Comparison of ENCODE assay signal across 14 mouse cellular contexts in the genomic region with DNA sequence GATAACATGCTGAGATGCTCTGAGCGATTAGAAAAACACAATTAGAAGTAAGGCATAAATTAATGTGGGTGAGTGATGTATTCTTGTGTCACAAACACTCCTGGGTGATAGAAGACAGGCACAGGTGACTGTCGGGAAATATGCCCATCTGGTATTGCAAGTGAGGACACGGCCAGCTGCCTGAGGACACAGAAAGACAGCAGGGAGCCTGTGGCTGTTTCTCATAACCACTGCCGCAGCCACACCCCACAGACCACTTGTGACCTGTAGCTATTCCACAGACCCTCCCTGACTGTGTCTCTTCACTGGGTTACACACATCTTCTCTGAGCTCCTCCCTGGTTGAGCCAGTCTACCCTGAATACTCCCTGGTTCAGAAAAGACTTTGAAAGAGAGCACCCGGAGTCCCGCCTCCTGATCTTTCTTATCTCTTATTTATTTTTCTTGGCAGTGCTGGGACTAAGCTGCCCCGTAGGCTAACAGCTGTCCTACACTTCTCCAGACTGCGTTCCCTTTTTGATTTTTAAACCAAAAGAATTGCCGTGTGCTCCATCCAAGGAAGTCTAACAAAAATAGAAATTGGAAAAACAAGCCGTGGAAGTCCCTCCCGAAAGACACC. TPM values are rescaled to one million over a fixed set of nuclear protein-coding genes. Genes with fewer than 3 reads are reported as not detected.
DNase-seq lines count a peak whose midpoint lies in the region; ATAC-seq and TF ChIP-seq lines count a peak whose summit lies in the region.
"Had no signal": no experiment of that assay in that cellular context is flagged by ENCODE, and none has a peak within 500 bp of the region (broad histone marks: within the 10 kb centered on the region; RNA-seq: fewer than 3 reads in every experiment).

No protein-coding gene starts in this region.

- H3K4me3 ChIP-seq in lung, embryonic 14.5 days (ENCODE audit: low read depth, low read length) = no peak overlapping the region
- H3K4me3 ChIP-seq in myocyte = no peak overlapping the region
- H3K4me3 ChIP-seq: forebrain, embryonic 13.5 days; neural tube, embryonic 12.5 days had no signal

- peaks cover 8% of the 10 kb centered on the region; the same call in 1 of the 2 replicates for H3K36me3 ChIP-seq in lung, embryonic 14.5 days (ENCODE audit: insufficient read depth)
- no peaks in the 10 kb centered on the region for H3K36me3 ChIP-seq in myocyte (ENCODE audit: control insufficient read depth, insufficient read depth)

- no peak for TF ChIP-seq POLR2A in myocyte (IDR thresholded peaks at IDR 0.05; ENCODE audit: insufficient read length, low read depth)

- no peak for ATAC-seq in lung, embryonic 14.5 days (ENCODE audit: insufficient read depth)
- ATAC-seq: forebrain, embryonic 13.5 days; inflammation-experienced regulatory T-cells, adult 6 months had no signal

- peak; percentile 42 for DNase-seq in adrenal gland, postnatal 10 days
- DNase-seq in adrenal gland, adult 18-20 months (ENCODE audit: low spot score in 2 of 2) = no peak
- peak; percentile 68 for DNase-seq in lung, embryonic 14.5 days
- DNase-seq in lung, postnatal 36 days = no peak
- DNase-seq in heart, adult 9 months (ENCODE audit: low spot score in 2 of 2) = peak; percentile 66 to 75
- DNase-seq in cerebellum, postnatal 4 days (ENCODE audit: low spot score in 2 of 2) = no peak
- DNase-seq in cerebellum, adult 11-12 months = no peak
- DNase-seq: B cell, adult 2 months; embryo, embryonic 11 days; right cerebral cortex, postnatal 14 days had no signal

- no peaks in the 10 kb centered on the region for H3K9me3 ChIP-seq in lung, embryonic 14.5 days (ENCODE audit: low read depth, low read length)
- H3K9me3 ChIP-seq: forebrain, embryonic 13.5 days; neural tube, embryonic 12.5 days had no signal

- 0 out of 2 replicates have a peak overlapping the region, but pooled peaks have one; percentile 8 for H3K27ac ChIP-seq in lung, embryonic 14.5 days (ENCODE audit: low read depth)
- H3K27ac ChIP-seq: forebrain, embryonic 13.5 days; neural tube, embryonic 12.5 days had no signal

- peak overlapping the region; percentile 21 for H3K4me2 ChIP-seq in lung, embryonic 14.5 days
- peak overlapping the region; percentile 90 for H3K4me2 ChIP-seq in myocyte (ENCODE audit: low read depth)
- H3K4me2 ChIP-seq: forebrain, embryonic 13.5 days; neural tube, embryonic 12.5 days had no signal

- WGBS in lung, embryonic 14.5 days = 13% methylated on average over 11 of the region's 11 CpGs

- no peaks in the 10 kb centered on the region for H3K79me2 ChIP-seq in myocyte (ENCODE audit: control insufficient read depth, insufficient read depth)

- H3K27me3 ChIP-seq in lung, embryonic 14.5 days (ENCODE audit: insufficient read depth, low read length) = no peaks in the 10 kb centered on the region
- no peaks in the 10 kb centered on the region for H3K27me3 ChIP-seq in myocyte (ENCODE audit: control insufficient read depth, insufficient read depth, insufficient read length)
- H3K27me3 ChIP-seq: forebrain, embryonic 13.5 days; neural tube, embryonic 12.5 days had no signal

- H3ac ChIP-seq in myocyte (ENCODE audit: control insufficient read depth, insufficient read length) = no peak overlapping the region

- H3K9ac ChIP-seq in lung, embryonic 14.5 days = 0 out of 2 replicates have a peak overlapping the region, but pooled peaks have one; percentile 3
- H3K9ac ChIP-seq: forebrain, embryonic 13.5 days; neural tube, embryonic 12.5 days had no signal

- TF ChIP-seq CTCF in lung, embryonic 14.5 days (IDR thresholded peaks at IDR 0.05; ENCODE audit: low read depth) = no peak

- peaks cover 14% of the 10 kb centered on the region for H3K4me1 ChIP-seq in lung, embryonic 14.5 days (ENCODE audit: insufficient read depth)
- H3K4me1 ChIP-seq: forebrain, embryonic 13.5 days had no signal

TF ChIP-seq in myocyte, 11 proteins besides CTCF, POLR2A, EP300 and RAD21:
- peak; percentile 29 for TF ChIP-seq USF1 (IDR thresholded peaks at IDR 0.05; ENCODE audit: low read depth)
- peak; percentile 87 for TF ChIP-seq TCF12 (IDR thresholded peaks at IDR 0.05; ENCODE audit: insufficient read depth, poor library complexity, severe bottlenecking)
- peak; percentile 88 to 98 (median 89) for TF ChIP-seq MYOG (IDR thresholded peaks at IDR 0.05; ENCODE audit: control insufficient read depth in 1 of 3, insufficient read depth in 1 of 3, insufficient read length in 2 of 3, low read depth in 2 of 3)
- peak; percentile 93 for TF ChIP-seq TCF3 (IDR thresholded peaks at IDR 0.05; ENCODE audit: insufficient read length, low read depth)
- TF ChIP-seq CEBPB (IDR thresholded peaks at IDR 0.05; ENCODE audit: insufficient read depth, poor library complexity, severe bottlenecking) = 0 out of 2 replicates have a peak, but pooled peaks have one; percentile 57
- peak; percentile 95 to 99 (median 97) for TF ChIP-seq MYOD1 (IDR thresholded peaks at IDR 0.05; ENCODE audit: control insufficient read depth in 1 of 3, insufficient read length in 2 of 3, low read depth in 2 of 3)
- no peak for TF ChIP-seq POLR2AphosphoS2 (IDR thresholded peaks at IDR 0.05; ENCODE audit: insufficient read length, low read depth)
- no peak for TF ChIP-seq E2F4 (IDR thresholded peaks at IDR 0.05; ENCODE audit: insufficient read depth)

RNA-seq across cellular contexts. Expression of gene Tmem44, which starts 32.9 kb away (rescaled TPM):
- total RNA-seq in adrenal gland, postnatal 10 days (2021) = 1 to 10 TPM; 6.4 to 9.7 TPM
- total RNA-seq in adrenal gland, adult 18-20 months (2021) = 1 to 10 TPM; 3.7 to 4.2 TPM
- polyA plus RNA-seq in lung, embryonic 14.5 days (2014; fragmentation: Nextera tagmentation; extraction: Ambion mirVana) = 25.4 and 27.1 TPM in 2 replicates
- 1.1 TPM for polyA plus RNA-seq in myocyte (2012; fragmentation: generic; extraction: Trizol)

Comparison
In these comparisons a context has a peak if more than half of its experiments do, and no peak if none do; other contexts are left out.
1. DNase-seq: peak in adrenal gland, postnatal 10 days (single experiment), lung, embryonic 14.5 days (single experiment) and heart, adult 9 months (2 of 2); none in adrenal gland, adult 18-20 months (0 of 2), lung, postnatal 36 days (single experiment), cerebellum, postnatal 4 days (0 of 2) and cerebellum, adult 11-12 months (single experiment).